Mouse (Mus musculus) megakaryocyte progenitor cell, adult 5-6 weeks (primary cell): Measurements from ENCODE around the gene Tufm. TPM values are rescaled to one million over a fixed set of nuclear protein-coding genes. Genes with fewer than 3 reads are reported as not detected.

ENCODE experiments used
- ATAC-seq: replicated peaks from 2 replicates; pipeline ENCODE4 v1.8.0; 2016; ENCODE audit warnings: mild to moderate bottlenecking, moderate TSS enrichment, inconsistent platforms; ENCODE audit not compliant: poor library complexity
- total RNA-seq, 2 experiments: library from RNA; stranded (forward) in 1 of 2; stranded (reverse) in 1 of 2; fragments of 157-497, 149-512 nt in 1 of 2; fragments of 200-1000 nt in 1 of 2; gene quantifications; 2 replicates each; pipeline versions ENCODE4 v1.2.3 to v1.2.4; 2015 to 2017

Gene Tufm
- total RNA-seq, 2 experiments from 2014 or later = 85.6 to 89.9 TPM

DNA sequence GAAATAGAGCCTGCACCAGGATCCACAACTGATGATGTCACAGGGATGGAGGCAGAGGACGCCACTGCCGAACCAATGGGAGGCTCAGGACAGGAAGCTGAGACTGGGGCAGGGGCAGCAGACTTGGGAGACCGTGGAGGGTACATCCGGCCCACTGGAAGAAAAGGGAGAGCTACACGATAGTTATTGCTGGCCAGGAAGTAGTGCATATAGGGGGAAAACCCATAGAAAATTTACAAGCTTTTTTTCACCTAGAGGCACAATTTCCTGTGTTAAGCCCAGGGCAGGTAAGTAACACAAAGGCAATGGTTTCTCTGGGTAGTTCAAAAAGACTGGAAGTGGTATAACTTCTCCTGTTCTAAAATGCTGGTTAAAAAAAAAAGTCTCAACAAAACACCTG is 9.3 kb downstream of the Tufm start:
- no peak for ATAC-seq

DNA sequence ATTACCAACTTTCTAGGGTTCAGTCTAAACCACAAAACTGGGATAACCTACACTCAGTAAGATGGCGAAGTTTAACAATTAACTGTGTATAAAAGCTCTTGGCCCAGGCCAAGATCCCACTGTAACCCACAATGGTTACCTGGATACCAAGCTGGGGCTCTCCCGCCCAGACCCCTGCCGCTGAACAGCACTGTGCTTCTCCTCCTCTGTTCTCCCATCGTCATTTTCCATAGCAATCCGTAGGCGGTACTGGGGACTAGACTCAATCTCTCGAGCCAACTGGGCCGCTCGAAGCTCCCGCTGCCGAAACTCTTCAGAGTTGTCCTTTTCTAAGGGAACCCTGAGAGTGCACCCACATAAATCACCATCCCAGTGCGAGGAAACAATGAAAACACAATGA is 10.8 kb downstream of the Tufm start:
- no peak for ATAC-seq

DNA sequence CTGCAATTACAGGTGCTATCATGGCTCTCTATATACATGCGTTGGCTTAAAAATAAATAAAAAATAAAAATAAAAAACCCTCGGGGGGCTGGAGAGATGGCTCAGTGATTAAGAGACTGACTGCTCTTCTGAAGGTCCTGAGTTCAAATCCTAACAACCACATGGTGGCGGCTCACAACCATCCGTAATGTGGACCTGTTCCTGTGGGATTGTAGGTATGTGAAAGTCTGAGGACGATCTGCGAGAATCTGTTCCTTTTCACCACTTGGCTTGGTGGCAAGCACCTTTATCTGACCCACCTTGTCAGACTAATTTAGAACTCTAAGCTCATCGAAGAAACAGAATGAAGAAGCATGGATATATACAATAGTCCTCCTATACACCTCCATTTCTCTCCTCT is 12.3 kb downstream of the Tufm start:
- no peak for ATAC-seq

DNA sequence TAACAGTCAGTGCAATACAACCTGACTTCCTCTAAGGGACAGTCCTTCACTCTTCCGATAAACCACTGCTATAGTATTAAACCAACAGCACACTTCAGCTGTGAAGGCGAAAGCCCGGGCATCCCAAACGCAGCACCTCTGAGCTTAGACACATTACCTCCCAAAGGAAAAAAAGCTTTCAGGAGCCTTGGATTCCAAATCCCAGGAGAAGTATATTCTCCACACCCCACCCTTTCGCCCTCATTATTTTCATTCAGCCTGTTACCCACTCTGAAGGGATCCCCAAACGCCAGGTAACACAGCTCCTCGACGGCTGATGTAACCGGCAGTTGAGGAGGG is 14.5 kb downstream of the Tufm start:
- ATAC-seq = no peak

DNA sequence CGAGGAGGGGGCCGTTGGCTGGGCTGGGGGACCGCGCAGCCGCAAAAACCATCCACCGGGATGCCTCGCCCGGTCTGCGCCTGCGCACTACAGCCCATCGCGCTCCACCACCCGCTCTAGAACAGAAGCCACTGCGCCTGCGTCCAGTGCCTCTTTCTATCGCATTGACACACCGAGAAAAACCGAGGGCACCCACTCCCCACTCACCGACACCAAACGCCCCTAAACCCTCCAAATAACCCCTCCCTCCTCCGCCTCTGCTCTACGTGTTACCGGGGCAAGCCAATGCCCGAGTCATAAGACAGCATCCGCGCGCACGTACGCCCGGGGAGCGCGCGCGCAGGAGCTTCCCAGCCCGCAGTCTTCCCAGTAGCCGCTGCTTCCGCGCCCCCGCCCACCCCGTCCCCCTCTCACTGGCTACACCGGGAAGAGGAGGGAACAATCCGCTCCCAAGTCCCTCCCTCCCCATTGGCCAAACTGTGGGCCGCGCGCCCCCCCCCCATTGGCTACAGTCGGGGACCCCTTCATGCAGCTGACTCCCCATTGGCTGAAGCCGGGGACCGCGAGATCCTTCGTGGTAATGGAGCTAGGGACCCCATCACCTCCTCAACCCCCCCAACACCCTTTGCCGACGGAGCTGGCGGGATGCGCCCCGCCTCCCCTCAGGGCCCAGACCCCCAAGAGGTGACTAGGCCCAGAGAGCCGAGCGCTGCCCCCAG is 15.0 kb downstream of the Tufm start:
- peak; percentile 73 for ATAC-seq

DNA sequence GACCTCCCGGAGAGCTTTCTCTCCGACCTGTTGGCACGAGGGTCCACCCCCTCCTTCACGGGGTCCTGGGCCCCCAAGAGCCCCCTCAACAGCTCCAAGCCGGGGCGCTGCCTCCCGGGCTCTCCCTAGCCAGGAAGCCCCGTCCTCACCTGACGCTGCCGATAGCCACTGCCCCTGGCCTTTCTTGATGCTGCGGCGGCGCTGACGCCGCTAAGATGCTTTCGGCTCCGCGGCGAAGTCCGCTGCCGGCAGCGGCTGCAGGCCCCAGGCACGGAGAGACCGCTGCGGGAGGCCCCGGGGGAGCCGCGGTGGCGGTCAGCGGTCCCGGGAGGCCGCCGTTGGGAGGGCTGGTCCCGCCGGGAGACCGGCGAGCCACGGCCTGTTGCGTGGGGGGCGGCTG is 15.6 kb downstream of the Tufm start:
- no peak for ATAC-seq

DNA sequence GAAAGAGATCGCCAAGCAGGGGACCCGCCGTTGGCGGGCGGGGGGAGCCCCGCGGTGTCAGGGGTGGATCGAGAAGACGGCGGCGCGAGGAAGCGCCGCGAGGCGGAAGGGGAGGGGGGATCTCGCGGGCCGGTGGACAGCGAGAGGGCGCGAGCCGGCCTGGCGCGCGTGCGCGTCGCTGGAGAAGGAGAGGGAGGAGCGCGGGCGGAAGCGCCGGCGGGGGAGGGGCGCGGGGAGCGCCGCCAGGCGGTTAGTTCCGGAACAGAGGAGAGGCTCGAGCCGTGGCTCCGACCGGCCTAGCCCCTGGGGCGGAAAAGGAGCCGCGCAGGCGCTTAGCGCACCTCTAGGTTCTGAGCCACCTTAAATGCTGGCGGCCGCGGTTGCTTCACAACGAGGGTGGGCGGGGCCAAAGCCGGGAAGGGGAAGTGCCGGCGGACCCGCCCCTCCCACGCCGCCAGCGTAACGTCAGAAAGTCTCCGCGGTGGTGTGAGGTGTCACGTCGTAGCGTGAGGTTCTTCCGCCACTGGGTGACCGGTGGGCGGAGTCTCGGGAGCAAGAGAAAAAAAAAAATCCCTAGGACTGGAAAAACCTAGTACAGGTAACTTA is 16.2 kb downstream of the Tufm start, which contains the start of gene Atxn2l:
Atxn2l (minus strand) TSS at position 165 of the 606 bp plus-strand sequence.
- ATAC-seq = peak; percentile 77

DNA sequence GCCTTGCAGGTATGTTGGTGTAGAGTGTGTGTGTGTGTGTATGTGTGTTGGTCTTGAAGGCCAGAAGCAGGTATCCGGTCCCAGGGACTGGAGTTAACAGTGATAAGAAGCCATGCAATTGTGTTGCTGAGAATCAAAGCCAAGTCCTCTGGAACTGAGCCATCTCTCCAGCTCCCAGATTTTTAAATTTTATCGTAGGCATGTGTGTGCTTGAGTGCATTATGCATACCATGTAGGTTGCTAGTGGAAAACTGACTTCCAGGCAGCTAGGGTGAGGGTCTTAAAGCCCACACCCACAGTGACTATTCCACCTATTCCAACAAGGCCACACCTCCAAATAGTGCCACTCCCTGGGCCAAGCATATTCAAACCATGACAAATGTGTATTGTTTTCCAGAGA is 17.8 kb downstream of the Tufm start:
- no peak for ATAC-seq

DNA sequence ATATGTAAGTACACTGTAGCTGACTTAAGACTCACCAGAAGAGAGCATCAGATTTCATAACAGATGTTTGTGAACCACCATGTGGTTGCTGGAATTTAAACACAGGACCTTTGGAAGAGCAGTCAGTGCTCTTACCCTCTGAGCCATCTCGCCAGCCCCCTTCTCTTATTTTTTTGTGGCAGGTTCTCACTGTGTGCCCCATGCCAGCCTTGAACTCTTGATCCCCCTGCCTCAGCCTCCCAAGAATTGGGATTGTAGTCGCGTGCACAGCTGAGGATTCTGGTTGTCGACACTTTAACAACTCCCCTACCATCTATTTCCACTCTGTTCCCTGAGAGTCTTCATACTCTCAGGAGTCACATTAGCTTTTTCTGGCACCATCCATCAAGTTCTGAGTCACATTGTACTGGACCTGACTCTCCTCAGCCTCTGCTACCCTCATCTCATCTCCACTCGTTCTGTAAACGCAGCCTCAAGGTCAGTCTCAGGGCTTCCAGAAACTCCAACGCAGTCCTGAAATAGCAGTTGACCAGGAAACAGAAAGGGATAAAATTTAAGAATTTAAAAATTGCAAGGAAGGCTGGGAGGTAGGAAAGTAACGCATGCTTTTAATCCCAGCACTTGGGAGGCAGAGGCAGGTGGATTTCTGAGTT is 20.1 kb downstream of the Tufm start:
- ATAC-seq = no peak

DNA sequence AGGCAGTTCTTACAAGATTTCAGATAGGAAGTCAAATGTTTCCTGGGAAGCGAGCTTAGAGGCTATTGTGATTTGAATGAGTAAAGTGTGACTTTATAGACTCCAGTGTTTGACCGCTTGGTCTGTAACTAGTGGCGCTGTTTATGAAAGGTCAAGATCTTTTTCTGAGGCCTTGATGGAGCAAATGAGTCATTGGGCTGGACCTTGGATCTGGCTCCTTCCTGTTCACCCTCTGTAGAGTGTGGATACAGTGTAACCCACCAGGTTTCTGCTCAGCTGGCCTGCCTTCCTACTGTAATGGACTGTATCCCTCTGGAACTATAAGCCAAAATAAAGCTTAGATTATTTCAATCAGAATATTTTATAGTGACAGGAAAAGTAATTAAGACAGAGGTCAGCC is 24.1 kb downstream of the Tufm start:
- ATAC-seq = no peak

DNA sequence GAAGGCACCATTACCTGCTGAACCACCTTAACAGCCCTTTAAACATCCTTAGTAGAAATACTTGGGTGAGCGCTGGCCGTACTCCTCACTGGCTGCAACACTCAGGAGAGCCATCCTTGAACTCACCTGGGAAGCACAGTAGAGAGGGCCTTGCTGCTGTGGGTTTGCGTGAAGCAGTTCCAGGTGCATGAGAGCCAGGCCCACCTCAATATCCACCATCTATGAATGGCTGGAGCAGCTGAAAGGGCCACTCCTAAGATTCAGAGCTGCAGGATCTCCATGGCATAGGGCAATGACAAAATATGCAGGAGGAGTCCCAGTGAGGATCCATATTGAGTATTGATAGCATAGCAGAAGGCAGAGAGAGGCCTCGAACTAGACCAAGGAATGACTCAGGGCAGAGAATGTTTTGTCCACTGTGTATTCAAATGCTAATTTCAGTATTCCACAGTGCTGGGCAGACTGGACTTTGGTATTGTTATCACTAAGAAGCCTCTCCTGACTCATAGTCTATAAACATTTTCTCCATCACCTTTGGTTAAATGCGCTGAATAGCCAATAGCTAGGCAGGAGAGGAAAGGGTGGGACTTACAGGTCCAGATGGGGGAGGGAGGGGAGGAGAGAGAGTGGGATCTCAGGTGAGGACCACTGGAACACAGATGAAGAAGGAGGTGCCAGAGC is 31.2 kb downstream of the Tufm start:
- ATAC-seq = no peak

DNA sequence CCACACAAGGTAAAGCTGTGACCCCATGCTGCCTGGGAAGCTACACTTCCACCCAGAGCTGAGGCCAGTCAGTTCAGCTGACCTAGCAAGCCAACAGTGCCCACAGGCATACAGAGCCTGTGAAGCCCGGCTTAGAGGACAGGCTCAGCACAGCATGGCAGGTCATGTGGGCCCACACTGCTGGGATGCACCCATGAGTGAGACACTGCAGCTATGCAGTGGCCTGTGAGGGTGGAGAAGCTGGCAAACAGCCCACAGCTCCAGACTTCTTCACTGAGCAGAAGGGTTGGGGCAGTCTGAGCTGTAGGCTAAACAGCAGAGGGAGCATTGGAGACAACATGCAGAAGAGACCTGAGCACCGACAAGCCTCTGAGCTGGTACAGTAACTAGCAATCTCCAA is 32.4 kb downstream of the Tufm start:
- ATAC-seq = peak; percentile 76

DNA sequence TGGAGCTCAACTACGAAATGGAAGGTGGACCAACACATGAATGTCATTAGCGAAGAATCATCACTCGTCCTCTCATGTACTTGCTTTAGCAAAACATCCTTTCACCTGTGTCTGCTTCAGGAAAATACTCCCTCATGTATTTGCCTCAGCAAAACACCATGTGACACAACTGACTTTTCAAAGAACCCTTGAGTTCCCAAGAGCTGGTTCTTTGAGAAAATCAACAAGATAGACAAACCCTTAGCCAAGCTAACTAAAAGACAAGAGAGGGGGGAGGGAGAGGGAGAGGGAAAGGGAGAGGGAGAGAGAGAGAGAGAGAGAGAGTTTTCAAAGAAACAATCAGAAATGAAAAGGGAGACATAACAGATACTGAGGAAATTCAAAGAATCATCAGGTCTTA is 36.2 kb downstream of the Tufm start:
- no peak for ATAC-seq

DNA sequence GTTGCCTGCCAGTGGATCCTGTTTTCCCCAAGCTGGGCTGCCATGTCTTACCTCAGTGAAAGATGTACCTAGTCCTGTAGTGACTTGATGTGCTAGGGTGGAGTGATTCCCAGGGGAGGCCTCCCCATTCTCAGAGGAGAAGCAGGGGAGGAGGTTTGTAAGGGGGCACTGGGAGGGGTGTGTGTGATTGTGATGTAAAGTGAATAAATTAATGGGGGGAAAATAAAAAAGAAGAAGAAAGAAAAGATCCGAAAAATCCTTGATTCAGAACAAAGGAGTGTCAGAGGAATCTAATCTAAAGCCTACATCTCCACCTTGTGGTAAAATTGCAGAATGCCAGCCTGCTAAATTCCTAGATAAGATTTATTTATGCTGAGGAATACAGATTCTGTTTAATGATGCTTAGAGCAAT is 41.0 kb downstream of the Tufm start:
- peak; percentile 76 for ATAC-seq

DNA sequence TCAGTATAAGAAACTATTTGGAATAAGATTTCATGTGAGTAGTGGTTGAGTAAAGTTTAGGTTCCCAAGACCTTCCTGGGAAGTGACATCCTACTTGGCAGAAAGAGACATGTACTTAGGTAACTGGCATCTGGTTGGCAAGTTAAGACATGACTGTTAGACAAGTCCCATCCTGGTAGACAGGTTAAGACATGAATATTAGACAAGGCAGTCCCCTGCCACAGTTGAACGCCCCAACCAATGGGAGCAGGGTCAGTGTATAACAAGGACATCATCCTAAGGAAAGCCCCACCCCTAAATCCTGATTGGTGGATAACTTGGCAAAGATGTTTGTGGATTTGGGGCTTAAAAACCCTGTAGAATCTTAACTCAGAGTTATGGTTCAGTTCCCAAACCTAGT is 46.3 kb downstream of the Tufm start:
- ATAC-seq = no peak

DNA sequence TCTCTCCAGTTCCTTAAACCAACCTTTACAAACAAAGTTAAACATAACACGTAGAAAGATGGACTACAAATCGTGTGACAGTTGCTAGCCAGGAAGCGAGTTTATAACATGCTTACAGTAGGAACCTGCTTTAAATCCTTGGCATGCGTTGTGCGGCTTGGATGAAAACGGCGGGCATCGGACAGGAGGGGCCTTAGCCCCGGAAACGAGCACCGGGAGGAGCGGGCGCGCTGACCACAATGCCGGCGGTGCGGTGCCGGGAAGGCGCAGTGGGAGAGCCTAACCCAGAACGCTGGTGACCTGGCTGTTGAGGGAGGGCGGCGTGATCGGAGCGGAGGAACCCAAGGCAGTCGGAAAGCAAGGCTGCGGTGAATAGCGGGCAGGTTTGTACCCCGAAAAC is 48.6 kb downstream of the Tufm start:
- peak; percentile 78 for ATAC-seq

DNA sequence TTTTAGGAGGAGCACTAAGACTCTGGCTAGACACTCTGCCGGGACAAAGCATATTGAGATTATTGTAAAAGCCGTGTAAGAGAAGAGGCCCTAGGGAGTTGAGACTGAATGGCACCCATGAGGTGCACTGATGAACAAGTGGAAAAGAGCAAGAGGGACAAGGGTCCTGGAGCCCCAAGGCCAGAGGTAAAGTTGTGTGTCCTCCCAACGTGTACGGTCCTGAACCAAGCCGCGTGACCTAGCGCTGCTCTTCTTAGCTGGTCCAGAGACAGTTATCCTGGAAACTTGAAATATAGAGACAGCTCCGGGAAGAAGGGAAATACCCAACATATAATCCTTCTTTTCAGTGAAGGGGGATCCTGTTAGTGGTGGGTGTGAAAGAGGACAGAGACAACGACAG is 49.3 kb downstream of the Tufm start:
- no peak for ATAC-seq

DNA sequence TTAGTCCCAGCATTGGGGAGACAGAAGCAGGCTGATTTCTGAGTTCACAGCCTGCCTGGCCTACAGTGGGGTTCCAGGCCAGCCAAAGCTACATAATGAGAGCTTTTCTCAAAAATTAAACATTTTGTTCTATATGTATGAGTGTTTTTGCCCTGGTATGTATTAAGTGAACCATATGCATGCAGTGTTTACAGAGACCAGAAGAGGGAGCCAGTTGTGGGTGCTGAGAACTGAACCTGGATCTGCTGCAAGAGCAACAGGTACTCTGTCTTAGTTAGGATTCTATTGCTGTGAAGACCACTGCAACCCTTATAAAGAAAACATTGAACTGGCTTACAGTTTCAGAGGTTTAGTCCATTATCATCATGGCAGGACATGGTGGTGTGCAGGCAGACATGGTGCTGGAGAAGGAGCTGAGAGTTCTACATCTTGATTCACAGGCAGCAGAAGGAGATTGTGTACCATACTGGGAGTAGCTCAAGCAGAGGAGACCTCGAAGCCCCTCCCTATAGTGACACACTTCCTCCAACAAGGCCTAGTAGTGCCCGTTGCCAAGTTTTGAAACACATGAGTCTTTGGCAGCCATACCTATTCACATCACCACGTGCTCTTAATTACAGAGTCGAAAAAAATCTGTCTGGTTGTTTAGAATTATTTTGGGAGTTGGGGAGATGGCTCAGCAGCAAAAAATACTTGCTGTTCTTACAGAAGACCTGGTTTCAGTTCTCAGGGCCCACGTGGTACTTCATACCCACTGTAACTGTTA is 50.8 kb downstream of the Tufm start:
- ATAC-seq = peak; percentile 78
